Mouse (Mus musculus): ENCODE data around the gene Abca6. TPM values are rescaled to one million over a fixed set of nuclear protein-coding genes. Genes with fewer than 3 reads are reported as not detected.
A peak's percentile ranks its signal among the peaks of the same experiment; 100 is the strongest.

The Abca6 gene
- total RNA-seq, 2 experiments from 2014 or later, result 1.2 to 1.5 TPM

- no peak for DNase-seq
These were observed 54.8 kb downstream of the Abca6 start for GRCm38 (mm10) chr11:110196561-110197306.

GRCm38 (mm10) chr11:110195310-110195709, 56.3 kb downstream of the Abca6 start:
- peak; percentile 4 to 6 for DNase-seq

- no peak for DNase-seq
These were observed 80.4 kb downstream of the Abca6 start for GRCm38 (mm10) chr11:110171212-110171611.

GRCm38 (mm10) chr11:110167459-110168251, 83.9 kb downstream of the Abca6 start, which contains the start of gene Abca9:
Gene Abca9 (minus strand): TSS chr11:110168196.
- peak; percentile 11 to 13 for DNase-seq

- DNase-seq, result no peak
These were observed 85.8 kb downstream of the Abca6 start for GRCm38 (mm10) chr11:110165822-110166221.

- no peak for DNase-seq
These were observed 86.2 kb downstream of the Abca6 start for GRCm38 (mm10) chr11:110165409-110165808.

GRCm38 (mm10) chr11:110157059-110157458, 94.5 kb downstream of the Abca6 start:
- no peak for DNase-seq

GRCm38 (mm10) chr11:110155985-110156384, 95.6 kb downstream of the Abca6 start:
- DNase-seq, result peak in 1 of 2 experiments; percentile 8

- DNase-seq, result no peak
These were observed 103.9 kb downstream of the Abca6 start for GRCm38 (mm10) chr11:110147640-110148039.

GRCm38 (mm10) chr11:110145421-110145820, 106.2 kb downstream of the Abca6 start:
- DNase-seq, result no peak

GRCm38 (mm10) chr11:110130760-110131159, 120.8 kb downstream of the Abca6 start:
- no peak for DNase-seq

Other genes with a start within 250 kb of the Abca6 start
- 1 to 10 TPM; 2.9 to 4.3 TPM for gene Abca8a, start 155.8 kb downstream of the Abca6 start, total RNA-seq (2021)
- 1 to 10 TPM; 6.3 to 7.0 TPM for gene Abca9, start 83.6 kb downstream of the Abca6 start, total RNA-seq (2021)
- gene Abca5, start 85.9 kb upstream of the Abca6 start, total RNA-seq (2021), result 10 to 100 TPM; 35.2 to 39.9 TPM
- gene Map2k6, start 147.3 kb upstream of the Abca6 start, total RNA-seq (2021), result 10 to 100 TPM; 32.4 to 35.5 TPM